Mouse (Mus musculus) liver, postnatal 0 days (tissue): ENCODE measurements around the gene Slc35d2. TPM values are rescaled to one million over a fixed set of nuclear protein-coding genes. Genes with fewer than 3 reads are reported as not detected.

Source experiments
- ATAC-seq: fragments of 200-750 bp; cut with Nextera tagmentation; 2 replicates; pipeline ENCODE4 v1.8.0; 2017; ENCODE audit warnings: mild to moderate bottlenecking, moderate library complexity
- DNase-seq: peaks from one replicate; pipeline ENCODE4 v3.0.0-alpha.2; 2016
- H3K27ac ChIP-seq: fragments of 300-500 bp; sonication (generic); 2 replicates; pipeline ENCODE4 v1.5.1; 2014; ENCODE audit warnings: antibody characterized with exemption, moderate library complexity, mild to moderate bottlenecking, low read depth
- H3K27me3 ChIP-seq: fragments of 300-500 bp; sonication (generic); 2 replicates; pipeline ENCODE4 v1.6.1; 2014; ENCODE audit warnings: low read length, control low read depth, mixed read lengths; ENCODE audit not compliant: insufficient read depth
- H3K36me3 ChIP-seq: fragments of 300-500 bp; sonication (generic); replicated peaks from 2 replicates; pipeline ENCODE4 v1.6.1; 2014; ENCODE audit warnings: mild to moderate bottlenecking, control low read depth, low read length, moderate library complexity, mixed read lengths; ENCODE audit not compliant: insufficient read depth
- H3K4me1 ChIP-seq: fragments of 300-500 bp; sonication (generic); 2 replicates; pipeline ENCODE4 v1.6.1; 2014; ENCODE audit warnings: antibody characterized with exemption, mild to moderate bottlenecking, control low read depth; ENCODE audit not compliant: insufficient read depth
- H3K4me2 ChIP-seq: fragments of 300-500 bp; sonication (generic); 2 replicates; pipeline ENCODE4 v1.6.1; 2014; ENCODE audit warnings: low read depth, mild to moderate bottlenecking, low read length, moderate library complexity, mixed read lengths
- H3K4me3 ChIP-seq: fragments of 300-500 bp; sonication (generic); 2 replicates; pipeline ENCODE4 v1.5.1; 2014; ENCODE audit warnings: low read depth, low read length
- H3K9ac ChIP-seq: fragments of 300-500 bp; sonication (generic); replicated peaks from 2 replicates; pipeline ENCODE4 v1.6.1; 2014; ENCODE audit warnings: mild to moderate bottlenecking, moderate library complexity
- H3K9me3 ChIP-seq: fragments of 300-500 bp; sonication (generic); 2 replicates; pipeline ENCODE4 v1.6.1; 2016; ENCODE audit warnings: mild to moderate bottlenecking, control low read depth, low read length, mixed read lengths
- CTCF ChIP-seq: sonication (generic); IDR thresholded peaks from 2 replicates; pipeline ENCODE4 v1.5.1; 2016; ENCODE audit warnings: antibody characterized with exemption, low read depth
- EP300 ChIP-seq: IDR thresholded peaks from 2 replicates; pipeline ENCODE4 v1.6.1; 2016; ENCODE audit warnings: antibody characterized with exemption, low read depth, mild to moderate bottlenecking
- WGBS: fragments of 180-500 bp; shearing (Covaris S2); extraction: QIAGEN DNeasy Blood & Tissue Kit; methylation state at CpG from one replicate; pipeline ENCODE4 v1.1.7; 2014; ENCODE audit not compliant: insufficient replicate concordance; 5-methylcytosine and 5-hydroxymethylcytosine counted together
- polyA plus RNA-seq: library from polyadenylated mRNA; unstranded; fragments of >200 nt; fragmentation: Nextera tagmentation; extraction: Ambion mirVana; gene quantifications from 2 replicates; pipeline ENCODE4 v1.2.1, GENCODE M21; 2015

Slc35d2 gene
- polyA plus RNA-seq, 1 experiment from 2014 or later = 11.8 TPM

DNA sequence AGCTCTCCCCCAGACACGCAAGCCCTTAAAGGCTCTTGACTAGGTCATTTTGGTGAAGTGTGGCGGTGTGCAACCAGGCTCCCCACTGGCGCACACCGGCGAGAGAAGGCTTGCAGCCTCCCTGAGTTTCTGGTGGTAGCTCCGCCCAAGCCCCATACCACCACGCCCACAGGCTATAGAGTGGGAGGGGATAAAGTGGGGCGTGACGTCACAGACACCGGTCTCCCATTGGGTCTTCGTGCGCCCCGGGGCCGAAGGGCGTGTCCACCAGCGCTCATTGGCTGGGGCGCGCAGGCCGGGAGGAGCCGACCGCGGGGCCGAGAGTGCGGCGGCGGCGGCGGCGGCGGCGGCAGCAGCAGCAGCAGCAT, 32.4 kb upstream of the Slc35d2 start, which contains the start of gene Habp4:
Gene Habp4 (plus strand): TSS at position 277 of the 368 bp plus-strand sequence.
- Histone ChIP-seq H3K27ac (peak within 1 kb of the TSS; percentile 90), H3K27me3 (peaks cover 7% of the 10 kb centered on the region; the same call in 1 of the 2 replicates), H3K9ac (peak within 1 kb of the TSS; percentile 83), H3K9me3 (no peaks in the 10 kb centered on the region), H3K36me3 (no peaks in the 10 kb centered on the region), H3K4me3 (peak within 1 kb of the TSS; percentile 85), H3K4me1 (peaks cover 14% of the 10 kb centered on the region), H3K4me2 (peak within 1 kb of the TSS; percentile 99)
- ATAC-seq (peak; percentile 99), DNase-seq (peak; percentile 99)
- TF ChIP-seq CTCF = no peak
- TF ChIP-seq EP300 = no peak
- WGBS = 0% methylated on average over 23 of the region's 31 CpGs

DNA sequence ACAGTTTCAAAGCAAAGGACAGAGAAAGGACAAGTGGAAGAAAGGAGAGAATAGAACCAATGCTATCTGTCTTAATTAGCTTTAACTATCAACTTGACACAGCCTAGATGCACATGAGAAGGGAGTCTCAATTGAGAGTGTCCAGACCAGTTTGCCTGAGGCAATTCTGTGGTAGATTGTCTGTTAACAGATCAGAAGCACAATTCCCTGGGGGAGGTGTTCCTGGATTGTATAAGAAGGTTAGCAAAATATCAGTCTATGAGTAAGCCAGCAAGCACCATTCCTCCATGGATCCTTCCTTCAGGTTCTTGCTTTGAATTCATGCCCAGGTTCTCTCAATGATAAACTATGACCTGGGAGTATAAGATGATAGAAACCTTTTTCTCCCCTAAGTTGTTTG, 27.8 kb upstream of the Slc35d2 start:
- Histone ChIP-seq H3K27ac (no peak overlapping the region), H3K9ac (no peak overlapping the region), H3K4me3 (no peak overlapping the region), H3K36me3 (no peaks in the 10 kb centered on the region), H3K4me2 (no peak overlapping the region), H3K27me3 (no peaks in the 10 kb centered on the region), H3K9me3 (no peaks in the 10 kb centered on the region), H3K4me1 (peaks cover 12% of the 10 kb centered on the region; the same call in 1 of the 2 replicates)
- DNase-seq (no peak), ATAC-seq (no peak)
- TF ChIP-seq CTCF = no peak
- no peak for TF ChIP-seq EP300

DNA sequence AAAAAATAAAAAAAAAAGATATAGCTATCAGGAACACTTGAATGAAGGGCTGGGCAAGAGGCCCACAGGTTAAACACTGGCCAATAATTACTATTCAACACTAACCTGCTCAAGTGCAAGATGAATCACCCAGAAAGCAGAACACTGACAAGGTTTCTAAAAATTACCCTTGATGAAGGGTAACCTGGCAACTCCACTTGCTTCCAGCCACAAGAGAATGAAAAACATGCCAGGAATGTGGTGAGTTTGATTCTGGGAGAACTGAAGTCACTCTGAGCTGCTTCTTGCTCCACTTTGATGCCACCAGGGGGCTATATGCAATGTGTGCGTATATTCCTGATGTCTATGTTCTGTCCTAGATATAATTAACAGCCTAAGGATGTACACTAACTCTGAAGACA, 26.0 kb upstream of the Slc35d2 start:
- Histone ChIP-seq H3K27me3 (no peaks in the 10 kb centered on the region), H3K4me3 (no peak overlapping the region), H3K27ac (no peak overlapping the region), H3K4me2 (no peak overlapping the region), H3K36me3 (no peaks in the 10 kb centered on the region), H3K9ac (no peak overlapping the region), H3K9me3 (no peaks in the 10 kb centered on the region), H3K4me1 (peaks cover 15% of the 10 kb centered on the region)
- TF ChIP-seq CTCF = peak; percentile 47
- no peak for TF ChIP-seq EP300
- no peak for ATAC-seq
- no peak for DNase-seq
- WGBS = 37% methylated on average over 1 of the region's 1 CpGs

DNA sequence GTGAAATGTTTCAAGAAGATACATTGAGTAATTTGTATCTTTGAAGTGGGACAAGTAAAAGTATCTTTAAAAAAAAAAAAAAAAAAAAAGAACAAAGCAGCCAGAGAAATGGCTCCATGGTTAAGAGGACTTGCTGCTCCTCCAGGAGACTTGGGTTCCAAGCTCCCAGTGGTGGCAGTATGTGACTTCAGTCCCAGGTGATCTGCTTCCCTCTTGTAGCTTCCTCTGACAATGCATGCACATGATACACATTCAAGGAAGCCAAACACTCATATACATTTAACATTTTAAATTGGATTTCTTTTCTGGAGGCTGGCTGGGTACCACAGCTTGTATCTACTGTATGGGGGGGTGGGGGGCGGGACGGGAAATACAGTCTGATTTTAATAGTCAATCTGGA, 25.5 kb upstream of the Slc35d2 start:
- TF ChIP-seq CTCF = no peak
- no peak for TF ChIP-seq EP300
- WGBS = 55% methylated on average over 2 of the region's 2 CpGs
- H3K27me3 ChIP-seq = no peaks in the 10 kb centered on the region
- H3K4me2 ChIP-seq = no peak overlapping the region; the same call in 1 of the 2 replicates
- H3K9ac ChIP-seq = no peak overlapping the region
- H3K9me3 ChIP-seq = no peaks in the 10 kb centered on the region
- no peak overlapping the region for H3K27ac ChIP-seq
- H3K4me3 ChIP-seq = no peak overlapping the region
- H3K4me1 ChIP-seq = peaks cover 17% of the 10 kb centered on the region
- no peaks in the 10 kb centered on the region for H3K36me3 ChIP-seq
- ATAC-seq (no peak), DNase-seq (no peak)

DNA sequence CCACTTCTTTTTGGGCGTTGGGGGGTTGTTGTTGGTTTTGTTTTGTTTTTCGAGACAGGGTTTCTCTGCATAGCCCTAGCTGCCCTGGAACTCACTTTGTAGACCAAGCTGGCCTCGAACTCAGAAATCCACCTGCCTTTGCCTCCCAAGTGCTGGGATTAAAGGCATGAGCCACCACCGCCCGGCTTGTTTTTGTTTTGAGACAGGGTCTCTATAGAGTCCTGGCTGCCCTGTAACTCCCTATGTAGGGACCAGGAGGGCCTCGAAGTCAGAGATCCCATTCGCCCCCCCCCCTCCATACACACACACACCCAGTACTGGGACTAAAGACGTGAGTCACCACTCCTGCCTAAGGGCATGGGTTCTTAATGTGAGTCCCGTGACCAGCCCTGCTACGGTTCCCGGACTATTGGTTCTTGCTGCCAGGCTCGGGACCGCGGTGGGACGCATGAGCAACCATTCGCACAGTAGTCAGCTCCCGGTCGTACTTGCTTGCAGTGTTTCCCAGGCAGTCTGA, 24.6 kb upstream of the Slc35d2 start:
- ATAC-seq (peak; percentile 3; the same call in 1 of the 2 replicates), DNase-seq (peak; percentile 52)
- no peaks in the 10 kb centered on the region for H3K27me3 ChIP-seq
- WGBS = 2% methylated on average over 18 of the region's 18 CpGs
- peak overlapping the region; percentile 95 for H3K4me2 ChIP-seq
- no peaks in the 10 kb centered on the region for H3K9me3 ChIP-seq
- H3K36me3 ChIP-seq = no peaks in the 10 kb centered on the region
- H3K4me1 ChIP-seq = peaks cover 17% of the 10 kb centered on the region
- H3K9ac ChIP-seq = peak overlapping the region; percentile 57
- no peak for TF ChIP-seq CTCF
- no peak for TF ChIP-seq EP300
- H3K4me3 ChIP-seq = peak overlapping the region; percentile 85
- peak overlapping the region; percentile 93 for H3K27ac ChIP-seq

DNA sequence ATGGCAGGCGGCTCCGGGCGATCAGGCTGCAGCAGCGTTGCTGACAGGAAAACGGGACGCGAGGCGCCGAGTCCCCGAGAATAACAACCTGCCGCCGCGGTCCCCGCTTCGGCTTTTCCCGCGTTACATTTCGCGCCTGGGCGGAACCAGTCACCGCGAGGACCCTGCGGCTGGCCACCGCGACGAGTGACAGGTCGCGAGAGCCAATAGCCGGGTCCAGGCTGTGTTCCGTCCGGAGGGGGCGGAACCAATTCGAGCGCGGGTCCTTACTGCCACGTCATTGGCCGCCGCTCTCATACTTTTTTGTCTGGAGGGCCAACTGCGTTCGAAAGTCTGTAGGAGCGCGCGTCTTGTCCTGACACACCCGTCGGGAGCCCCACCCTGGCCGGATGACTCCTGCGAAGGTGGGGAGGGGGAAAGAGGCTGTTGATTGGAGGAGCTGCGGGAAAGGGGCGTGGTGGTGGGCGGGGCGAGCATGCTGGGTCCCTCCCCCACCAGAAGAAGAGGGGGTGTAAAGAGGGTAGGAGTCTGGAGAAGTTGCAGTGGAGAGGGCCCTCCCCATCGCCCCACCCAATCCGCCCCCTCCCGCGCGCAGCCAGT, 24.0 kb upstream of the Slc35d2 start, which contains the start of gene Zfp367:
Gene Zfp367 (minus strand): TSS at position 120 of the 600 bp plus-strand sequence.
- WGBS = under 1% methylated on average over 52 of the region's 56 CpGs
- no peaks in the 10 kb centered on the region for H3K27me3 ChIP-seq
- no peak for TF ChIP-seq CTCF
- peak; percentile 59 for TF ChIP-seq EP300
- H3K4me2 ChIP-seq = peak within 1 kb of the TSS; percentile 95
- H3K9me3 ChIP-seq = no peaks in the 10 kb centered on the region
- H3K4me1 ChIP-seq = peaks cover 20% of the 10 kb centered on the region
- DNase-seq = peak; percentile 98
- no peaks in the 10 kb centered on the region for H3K36me3 ChIP-seq
- peak within 1 kb of the TSS; percentile 86 for H3K9ac ChIP-seq
- H3K27ac ChIP-seq = peak within 1 kb of the TSS; percentile 93
- peak; percentile 94 for ATAC-seq
- H3K4me3 ChIP-seq = peak within 1 kb of the TSS; percentile 85
